Mouse (Mus musculus) embryonic facial prominence, embryonic 14.5 days (tissue): Measurements from ENCODE around the gene Pex13. TPM values are rescaled to one million over a fixed set of nuclear protein-coding genes. Genes with fewer than 3 reads are reported as not detected.
A peak's percentile ranks its signal among the peaks of the same experiment; 100 is the strongest.

Source experiments
- ATAC-seq: fragments of 200-750 bp; cut with Nextera tagmentation; 2 replicates; pipeline ENCODE4 v1.8.0; 2017; ENCODE audit warnings: low read depth, moderate number of reproducible peaks, moderate TSS enrichment
- DNase-seq: peaks from one replicate; pipeline ENCODE4 v3.0.0-alpha.2; 2015; ENCODE audit warnings: low spot score
- H3K27ac ChIP-seq: fragments of 300-500 bp; sonication (generic); replicated peaks from 2 replicates; pipeline ENCODE4 v1.5.1; 2014; ENCODE audit warnings: low read depth, mild to moderate bottlenecking, low read length, moderate library complexity
- H3K27me3 ChIP-seq: fragments of 300-500 bp; sonication (generic); replicated peaks from 2 replicates; pipeline ENCODE4 v1.6.1; 2014; ENCODE audit warnings: low read length; ENCODE audit not compliant: control insufficient read depth, insufficient read depth
- H3K36me3 ChIP-seq: fragments of 300-500 bp; sonication (generic); 2 replicates; pipeline ENCODE4 v1.6.1; 2014; ENCODE audit warnings: low read length, mixed read lengths; ENCODE audit not compliant: control insufficient read depth, insufficient read depth
- H3K4me1 ChIP-seq: fragments of 300-500 bp; sonication (generic); 2 replicates; pipeline ENCODE4 v1.6.1; 2014; ENCODE audit warnings: antibody characterized with exemption, low read length; ENCODE audit not compliant: control insufficient read depth, insufficient read depth
- H3K4me2 ChIP-seq: fragments of 300-500 bp; sonication (generic); 2 replicates; pipeline ENCODE4 v1.6.1; 2014; ENCODE audit warnings: low read depth, mild to moderate bottlenecking, low read length, moderate library complexity, mixed read lengths
- H3K4me3 ChIP-seq: fragments of 300-500 bp; sonication (generic); 2 replicates; pipeline ENCODE4 v1.5.1; 2014; ENCODE audit warnings: low read depth, mild to moderate bottlenecking, low read length
- H3K9ac ChIP-seq: fragments of 300-500 bp; sonication (generic); 2 replicates; pipeline ENCODE4 v1.6.1; 2014; ENCODE audit warnings: low read depth, mild to moderate bottlenecking, low read length, moderate library complexity, mixed read lengths
- H3K9me3 ChIP-seq: fragments of 300-500 bp; sonication (generic); 2 replicates; pipeline ENCODE4 v1.6.1; 2016; ENCODE audit warnings: low read length; ENCODE audit not compliant: control insufficient read depth
- WGBS: fragments of 180-500 bp; shearing (Covaris S2); extraction: QIAGEN DNeasy Blood & Tissue Kit; methylation state at CpG from one replicate; pipeline ENCODE4 v1.1.7; 2014; 5-methylcytosine and 5-hydroxymethylcytosine counted together
- polyA plus RNA-seq: library from polyadenylated mRNA; unstranded; fragments of >200 nt; fragmentation: Nextera tagmentation; extraction: Ambion mirVana; gene quantifications from 2 replicates; pipeline ENCODE4 v1.2.1, GENCODE M21; 2014

Gene Pex13
- polyA plus RNA-seq: 34.5 and 35.8 TPM in 2 replicates

- under 1% methylated on average over 47 of the region's 49 CpGs for WGBS
- Histone ChIP-seq H3K9me3 (no peaks in the 10 kb centered on the region), H3K4me1 (peaks cover 8% of the 10 kb centered on the region), H3K27ac (peak within 1 kb of the TSS; percentile 92), H3K4me2 (peak within 1 kb of the TSS; percentile 61), H3K4me3 (peak within 1 kb of the TSS; percentile 91), H3K27me3 (no peaks in the 10 kb centered on the region), H3K9ac (peak within 1 kb of the TSS; percentile 93), H3K36me3 (0 out of 2 replicates have a peak, but pooled peaks cover 13% of the 10 kb centered on the region)
- DNase-seq: peak; percentile 99
- peak; percentile 97 for ATAC-seq
These were observed at the start of gene Pex13 for GRCm38 (mm10) chr11:23665798-23666501. TSS of gene Pex13 (minus strand) at chr11:23665959.

DNA sequence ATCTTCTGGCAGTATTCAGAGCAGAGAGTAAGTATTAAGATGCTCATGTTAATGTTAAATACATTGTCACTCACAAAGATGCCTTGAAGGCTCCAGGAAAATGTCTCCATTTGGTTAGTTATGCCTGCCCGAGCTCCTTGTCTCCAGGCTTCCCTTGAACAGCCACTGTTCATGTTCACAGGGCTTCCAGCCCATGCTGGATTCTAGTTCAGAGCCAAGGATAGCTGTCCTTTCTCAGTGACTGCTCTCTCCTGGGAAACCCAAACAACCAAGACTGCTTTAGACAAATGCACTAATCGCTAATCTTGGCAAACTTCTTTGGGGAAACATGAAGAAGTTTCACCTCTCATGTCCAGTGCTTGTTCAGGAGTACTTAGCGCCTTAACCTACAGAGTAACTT, 46.5 kb upstream of the Pex13 start:
- H3K27ac ChIP-seq: no peak overlapping the region
- H3K9ac ChIP-seq: no peak overlapping the region
- 87% methylated on average over 3 of the region's 3 CpGs for WGBS
- H3K36me3 ChIP-seq: peaks cover 77% of the 10 kb centered on the region
- H3K9me3 ChIP-seq: no peaks in the 10 kb centered on the region
- H3K4me3 ChIP-seq: no peak overlapping the region
- no peaks in the 10 kb centered on the region for H3K27me3 ChIP-seq
- no peaks in the 10 kb centered on the region for H3K4me1 ChIP-seq
- no peak overlapping the region for H3K4me2 ChIP-seq
- ATAC-seq (no peak), DNase-seq (no peak)

DNA sequence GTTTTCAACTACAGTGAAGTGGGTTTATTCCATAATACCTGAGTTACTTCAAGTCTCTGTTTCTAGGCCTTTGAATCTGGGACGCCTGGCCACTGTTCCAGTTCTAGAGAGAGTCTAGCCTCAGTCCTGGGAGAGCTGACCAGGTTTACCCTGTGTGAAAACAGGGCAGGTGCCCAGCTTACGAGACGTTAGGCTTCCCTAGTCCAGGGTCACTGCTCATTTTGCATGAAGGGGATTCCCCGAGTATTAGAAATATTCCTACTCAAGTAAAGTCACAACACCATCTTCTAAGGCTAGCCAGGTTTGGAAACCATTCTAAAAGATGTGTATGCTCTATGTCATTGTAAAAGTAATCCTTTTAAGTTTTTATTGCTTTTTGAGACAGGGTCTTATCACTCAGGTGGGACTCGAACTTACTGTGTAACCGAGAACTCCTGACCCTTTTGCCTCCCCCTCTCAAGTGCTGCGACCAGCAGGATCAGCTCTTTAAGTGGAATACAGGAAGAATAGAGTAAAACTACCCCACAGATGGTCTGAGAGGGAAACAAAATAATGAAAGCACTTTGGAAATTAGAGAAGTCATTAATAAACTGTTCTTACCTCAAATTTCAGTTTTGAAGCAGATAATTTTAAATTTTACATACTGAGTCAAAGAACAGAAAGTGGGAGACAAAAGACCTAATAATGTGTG, 39.0 kb upstream of the Pex13 start:
- 89% methylated on average over 7 of the region's 7 CpGs for WGBS

DNA sequence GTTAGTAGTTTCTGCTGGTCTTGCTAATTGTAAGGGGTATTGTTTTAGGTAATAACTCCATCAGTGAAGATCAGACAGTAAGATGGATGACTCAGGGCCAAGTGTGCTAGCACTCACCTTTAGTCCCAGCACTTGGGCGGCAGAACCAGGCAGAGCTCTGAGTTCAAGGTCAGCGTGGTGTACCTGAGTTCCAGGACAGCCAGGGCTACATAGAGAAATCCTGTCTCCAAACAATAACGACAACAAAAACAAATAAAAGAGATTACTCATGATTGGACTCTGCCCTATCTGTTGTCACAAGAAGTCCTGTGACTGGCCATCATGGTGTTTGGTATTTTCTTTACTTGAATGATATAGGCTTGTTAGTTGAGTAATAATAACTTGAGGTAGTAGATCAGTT, 36.1 kb upstream of the Pex13 start:
- H3K4me2 ChIP-seq: no peak overlapping the region
- WGBS: 94% methylated on average over 3 of the region's 3 CpGs
- DNase-seq: no peak
- ATAC-seq: no peak
- H3K4me3 ChIP-seq: no peak overlapping the region
- H3K27me3 ChIP-seq: no peaks in the 10 kb centered on the region
- peaks cover 30% of the 10 kb centered on the region for H3K36me3 ChIP-seq
- H3K4me1 ChIP-seq: no peaks in the 10 kb centered on the region
- no peaks in the 10 kb centered on the region for H3K9me3 ChIP-seq
- no peak overlapping the region for H3K9ac ChIP-seq
- no peak overlapping the region for H3K27ac ChIP-seq

More for the DNA sequence above, 39.0 kb upstream of the Pex13 start:
- no peak overlapping the region for H3K9ac ChIP-seq
- H3K27me3 ChIP-seq: no peaks in the 10 kb centered on the region
- H3K4me1 ChIP-seq: no peaks in the 10 kb centered on the region
- H3K9me3 ChIP-seq: no peaks in the 10 kb centered on the region
- H3K4me3 ChIP-seq: no peak overlapping the region
- H3K4me2 ChIP-seq: no peak overlapping the region
- H3K27ac ChIP-seq: no peak overlapping the region
- peaks cover 42% of the 10 kb centered on the region for H3K36me3 ChIP-seq
- DNase-seq: no peak
- ATAC-seq: no peak

GRCm38 (mm10) chr11:23699414-23700095, 33.8 kb upstream of the Pex13 start:
- WGBS: 58% methylated on average over 3 of the region's 3 CpGs
- H3K4me3 ChIP-seq: no peak overlapping the region
- no peak for ATAC-seq

GRCm38 (mm10) chr11:23698526-23698925, 32.8 kb upstream of the Pex13 start:
- H3K4me3 ChIP-seq: no peak overlapping the region
- no peak for ATAC-seq
- H3K27ac ChIP-seq: no peak overlapping the region
- H3K4me2 ChIP-seq: no peak overlapping the region
- no peaks in the 10 kb centered on the region for H3K9me3 ChIP-seq
- no peaks in the 10 kb centered on the region for H3K27me3 ChIP-seq
- H3K9ac ChIP-seq: no peak overlapping the region
- H3K4me1 ChIP-seq: no peaks in the 10 kb centered on the region
- H3K36me3 ChIP-seq: peaks cover 24% of the 10 kb centered on the region
- DNase-seq: no peak
- WGBS: 69% methylated on average over 2 of the region's 2 CpGs

More at GRCm38 (mm10) chr11:23699414-23700095, 33.8 kb upstream of the Pex13 start:
- Histone ChIP-seq H3K4me1 (no peaks in the 10 kb centered on the region), H3K27ac (no peak overlapping the region), H3K9me3 (no peaks in the 10 kb centered on the region), H3K9ac (no peak overlapping the region), H3K36me3 (peaks cover 22% of the 10 kb centered on the region), H3K4me2 (no peak overlapping the region), H3K27me3 (no peaks in the 10 kb centered on the region)
- DNase-seq: no peak

DNA sequence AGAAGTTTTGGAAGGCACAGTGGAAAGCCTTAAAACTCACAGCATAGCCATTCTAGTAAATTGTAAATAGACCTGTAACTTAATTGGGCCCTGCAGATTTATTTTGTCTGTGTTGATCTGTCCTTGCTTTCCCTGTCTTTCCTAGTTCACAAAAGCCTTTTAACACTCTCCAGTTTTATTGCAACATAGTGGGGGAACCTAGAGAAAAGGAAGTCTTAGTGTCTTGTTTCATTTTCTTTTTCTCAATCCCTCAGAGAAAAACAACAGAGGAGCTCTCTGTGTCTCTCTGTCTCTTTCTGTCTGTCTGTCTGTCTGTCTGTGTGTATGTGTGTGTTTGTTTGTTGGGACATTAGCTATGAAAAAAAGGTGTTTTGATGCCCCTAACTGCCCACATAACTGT, 30.1 kb upstream of the Pex13 start:
- H3K4me3 ChIP-seq: no peak overlapping the region
- H3K9me3 ChIP-seq: no peaks in the 10 kb centered on the region
- H3K4me1 ChIP-seq: no peaks in the 10 kb centered on the region
- H3K4me2 ChIP-seq: no peak overlapping the region
- H3K27me3 ChIP-seq: no peaks in the 10 kb centered on the region
- no peak overlapping the region for H3K9ac ChIP-seq
- DNase-seq (no peak), ATAC-seq (no peak)
- no peak overlapping the region; the same call in 1 of the 2 replicates for H3K27ac ChIP-seq
- peaks cover 18% of the 10 kb centered on the region; the same call in 1 of the 2 replicates for H3K36me3 ChIP-seq

DNA sequence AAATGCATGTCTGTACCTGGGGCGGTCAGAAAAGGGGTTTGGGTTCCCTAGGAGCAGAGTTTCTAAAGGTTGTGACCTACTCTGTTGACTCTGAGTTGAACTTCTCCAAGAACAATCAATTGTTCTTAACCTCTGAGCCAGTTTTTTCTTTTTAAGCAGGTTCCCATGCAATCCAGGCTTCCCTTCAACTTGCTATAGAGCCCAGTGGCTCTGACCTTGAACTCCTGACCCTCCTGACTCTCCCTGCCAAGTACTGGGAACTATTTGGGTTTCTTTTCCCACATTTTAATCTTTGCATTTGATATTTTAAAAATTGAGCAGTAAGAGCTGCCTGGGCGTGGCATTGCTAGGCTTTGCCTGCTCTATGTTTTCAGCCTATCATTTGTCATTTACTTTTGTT, 27.5 kb upstream of the Pex13 start:
- no peaks in the 10 kb centered on the region for H3K27me3 ChIP-seq
- H3K4me1 ChIP-seq: no peaks in the 10 kb centered on the region
- no peaks in the 10 kb centered on the region for H3K9me3 ChIP-seq
- DNase-seq: no peak
- WGBS: 96% methylated on average over 2 of the region's 2 CpGs
- H3K4me3 ChIP-seq: no peak overlapping the region
- no peak overlapping the region for H3K27ac ChIP-seq
- no peak overlapping the region for H3K4me2 ChIP-seq
- H3K9ac ChIP-seq: no peak overlapping the region
- H3K36me3 ChIP-seq: peaks cover 16% of the 10 kb centered on the region; the same call in 1 of the 2 replicates
- no peak for ATAC-seq
